Mouse (Mus musculus) brain, embryonic 14.5 days (tissue): ENCODE data around the gene Canx.

Experiments
- CTCF ChIP-seq: fragments of 200-500 bp; IDR thresholded peaks from 2 replicates; pipeline ENCODE4 v1.5.1; 2012; ENCODE audit warnings: inconsistent platforms, mild to moderate bottlenecking, moderate library complexity, borderline replicate concordance; ENCODE audit not compliant: insufficient read depth, insufficient read length; ENCODE audit errors: extremely low read depth
- POLR2A ChIP-seq: fragments of 200-500 bp; IDR thresholded peaks from 2 replicates; pipeline ENCODE4 v1.6.1; 2012; ENCODE audit warnings: mild to moderate bottlenecking, inconsistent platforms, borderline replicate concordance; ENCODE audit not compliant: poor library complexity, insufficient read depth, insufficient read length, severe bottlenecking; ENCODE audit errors: extremely low read depth

- TF ChIP-seq POLR2A (no peak), CTCF (no peak)
Observed at GRCm38 (mm10) chr11:50346256-50347032, 21.0 kb upstream of the Canx start.
